Mouse (Mus musculus) cerebellum, adult 9-10 months (tissue): Measurements from ENCODE around the gene Ccdc153.
A peak's percentile ranks its signal among the peaks of the same experiment; 100 is the strongest.

Experiments used
- DNase-seq: peaks from one replicate; pipeline ENCODE4 v3.0.0; 2022

Ccdc153 gene

GRCm38 (mm10) chr9:44287401-44288075 lies 47.1 kb downstream of the Ccdc153 start:
- no peak for DNase-seq

GRCm38 (mm10) chr9:44288076-44288958 lies 47.8 kb downstream of the Ccdc153 start, which contains the start of gene Abcg4:
Gene Abcg4, minus strand, starts transcription at chr9:44288615.
- peak; percentile 69 for DNase-seq

GRCm38 (mm10) chr9:44288959-44289291 lies 48.4 kb downstream of the Ccdc153 start:
- DNase-seq, result peak; percentile 57

- DNase-seq, result peak; percentile 68
Measured at GRCm38 (mm10) chr9:44292490-44292889, 52.0 kb downstream of the Ccdc153 start.
